ENCODE assay signal across 9 mouse cellular contexts in genomic region chr17:45685171-45686092, GRCm38 (mm10). TPM values are rescaled to one million over a fixed set of nuclear protein-coding genes. Genes with fewer than 3 reads are reported as not detected.
DNase-seq lines count a peak whose midpoint lies in the region; ATAC-seq and TF ChIP-seq lines count a peak whose summit lies in the region.
"Had no signal": no experiment of that assay in that cellular context is flagged by ENCODE, and none has a peak within 500 bp of the region (broad histone marks: within the 10 kb centered on the region; RNA-seq: fewer than 3 reads in every experiment).

No protein-coding gene starts in this region.

- intact Hi-C loops in heart, adult 2 months (cut with DNase I), result no loop called here

- peak overlapping the region; percentile 92 for H3K27ac ChIP-seq in heart, adult 2 months
- peak overlapping the region; percentile 82 for H3K27ac ChIP-seq in kidney, embryonic 15.5 days
- peak overlapping the region; percentile 80 for H3K27ac ChIP-seq in lung, embryonic 14.5 days (ENCODE audit: low read depth)

- no peak for TF ChIP-seq EP300 in heart, adult 2 months (IDR thresholded peaks at IDR 0.05; ENCODE audit: insufficient read depth, low read depth, low read length)

- peaks cover 7% of the 10 kb centered on the region for H3K4me1 ChIP-seq in heart, adult 2 months (ENCODE audit: control insufficient read depth, insufficient read depth, low read length)
- H3K4me1 ChIP-seq in kidney, embryonic 15.5 days, result peaks cover 31% of the 10 kb centered on the region
- H3K4me1 ChIP-seq in lung, embryonic 14.5 days (ENCODE audit: insufficient read depth), result peaks cover 17% of the 10 kb centered on the region

- H3K79me2 ChIP-seq in heart, adult 2 months (replicated peaks; ENCODE audit: control insufficient read depth, insufficient read depth, low read length), result peaks cover 8% of the 10 kb centered on the region

- ATAC-seq in kidney, embryonic 15.5 days (replicated peaks; ENCODE audit: low FRiP score), result peak; percentile 72
- peak; percentile 56 for ATAC-seq in lung, embryonic 14.5 days (ENCODE audit: insufficient read depth)
- peak; percentile 30; the same call in 1 of the 2 replicates for ATAC-seq in neutrophil, adult 5-6 weeks (ENCODE audit: extremely low read depth, insufficient number of reproducible peaks, low FRiP score, poor library complexity, severe bottlenecking)

- no peak for TF ChIP-seq POLR2A in heart, adult 2 months (IDR thresholded peaks at IDR 0.05; ENCODE audit: insufficient read depth, low read depth, low read length)

- WGBS in heart, adult 2 months, result 2% methylated on average over 58 of the region's 58 CpGs
- WGBS in kidney, embryonic 15.5 days, result under 1% methylated on average over 58 of the region's 58 CpGs
- under 1% methylated on average over 58 of the region's 58 CpGs for WGBS in lung, embryonic 14.5 days

- H3K36me3 ChIP-seq in heart, adult 2 months (ENCODE audit: control insufficient read depth, insufficient read depth, low read length), result no peaks in the 10 kb centered on the region
- H3K36me3 ChIP-seq in kidney, embryonic 15.5 days, result no peaks in the 10 kb centered on the region
- no peaks in the 10 kb centered on the region for H3K36me3 ChIP-seq in lung, embryonic 14.5 days (ENCODE audit: insufficient read depth)

- no peaks in the 10 kb centered on the region; the same call in 1 of the 2 replicates for H3K27me3 ChIP-seq in heart, adult 2 months (ENCODE audit: control insufficient read depth, insufficient read depth, low read length)
- no peaks in the 10 kb centered on the region for H3K27me3 ChIP-seq in kidney, embryonic 15.5 days
- H3K27me3 ChIP-seq in lung, embryonic 14.5 days (ENCODE audit: insufficient read depth, low read length), result no peaks in the 10 kb centered on the region

- peak overlapping the region; percentile 89 for H3K4me2 ChIP-seq in kidney, embryonic 15.5 days
- H3K4me2 ChIP-seq in lung, embryonic 14.5 days, result peak overlapping the region; percentile 86

- peak; percentile 49 to 53 for DNase-seq in B cell, adult 2 months
- peak; percentile 74 for DNase-seq in MN1 (ENCODE audit: low spot score)
- peak; percentile 62 for DNase-seq in embryo, embryonic 10 days (ENCODE audit: low spot score)
- peak; percentile 59 to 69 for DNase-seq in heart, adult 2 months
- peak; percentile 68 for DNase-seq in lung, embryonic 14.5 days
- peak; percentile 43 for DNase-seq in yolk sac, embryonic 10.5 days (ENCODE audit: low spot score)

- peak overlapping the region; percentile 91 for H3K9ac ChIP-seq in heart, adult 2 months (ENCODE audit: low read depth, low read length)
- peak overlapping the region; percentile 86 for H3K9ac ChIP-seq in kidney, embryonic 15.5 days
- H3K9ac ChIP-seq in lung, embryonic 14.5 days, result peak overlapping the region; percentile 90

- TF ChIP-seq CTCF in heart, adult 2 months (IDR thresholded peaks at IDR 0.05), result peak; percentile 2; the same call in 1 of the 2 replicates
- TF ChIP-seq CTCF in lung, embryonic 14.5 days (IDR thresholded peaks at IDR 0.05; ENCODE audit: low read depth), result no peak

- peak overlapping the region; percentile 99 for H3K4me3 ChIP-seq in heart, adult 2 months
- H3K4me3 ChIP-seq in kidney, embryonic 15.5 days (replicated peaks), result peak overlapping the region; percentile 90
- peak overlapping the region; percentile 91 for H3K4me3 ChIP-seq in lung, embryonic 14.5 days (ENCODE audit: low read depth, low read length)

- no peaks in the 10 kb centered on the region for H3K9me3 ChIP-seq in kidney, embryonic 15.5 days (replicated peaks)
- H3K9me3 ChIP-seq in lung, embryonic 14.5 days (ENCODE audit: low read depth, low read length), result no peaks in the 10 kb centered on the region

RNA-seq across cellular contexts. Expression of gene Mrpl14, which starts 0.7 kb away (rescaled TPM):
- 100 to 1,000 TPM; 149 to 161 TPM for total RNA-seq in heart, adult 2 months (2021)
- polyA plus RNA-seq in heart, adult 2 months (2012; rRNA removed), result 133 and 170 TPM in 2 replicates
- 144 and 152 TPM in 2 replicates for polyA plus RNA-seq in kidney, embryonic 15.5 days (2015; fragmentation: Nextera tagmentation; extraction: Ambion mirVana)
- polyA plus RNA-seq in lung, embryonic 14.5 days (2014; fragmentation: Nextera tagmentation; extraction: Ambion mirVana), result 162 and 168 TPM in 2 replicates
- total RNA-seq in neutrophil, adult 5-6 weeks (2017), result 6.4 and 11.4 TPM in 2 replicates

RNA-seq across cellular contexts. Expression of gene Tmem63b, which starts 1.3 kb away (rescaled TPM):
- total RNA-seq in heart, adult 2 months (2021), result 10 to 100 TPM; 81.8 to 90.1 TPM
- polyA plus RNA-seq in heart, adult 2 months (2012; rRNA removed), result 122 and 154 TPM in 2 replicates
- 35.3 and 39.4 TPM in 2 replicates for polyA plus RNA-seq in kidney, embryonic 15.5 days (2015; fragmentation: Nextera tagmentation; extraction: Ambion mirVana)
- 29.7 and 31.3 TPM in 2 replicates for polyA plus RNA-seq in lung, embryonic 14.5 days (2014; fragmentation: Nextera tagmentation; extraction: Ambion mirVana)
- 21.2 and 22.0 TPM in 2 replicates for total RNA-seq in neutrophil, adult 5-6 weeks (2017)

RNA-seq across cellular contexts. Expression of gene Capn11, which starts 26.3 kb away (rescaled TPM):
- total RNA-seq in heart, adult 2 months (2021), result under 1 TPM in 1 of 2 experiments, not detected in 1; 0.59 TPM
- polyA plus RNA-seq in heart, adult 2 months (2012; rRNA removed), result not detected in 2 replicates
- polyA plus RNA-seq in kidney, embryonic 15.5 days (2015; fragmentation: Nextera tagmentation; extraction: Ambion mirVana), result 0.57 and 0.87 TPM in 2 replicates
- 0.07 TPM in 1 of 2 replicates, not detected in the other for polyA plus RNA-seq in lung, embryonic 14.5 days (2014; fragmentation: Nextera tagmentation; extraction: Ambion mirVana)
- 1.1 and 1.5 TPM in 2 replicates for total RNA-seq in neutrophil, adult 5-6 weeks (2017)

RNA-seq across cellular contexts. Expression of gene 1600014C23Rik, which starts 48.2 kb away (rescaled TPM):
- under 1 TPM in 1 of 2 experiments, not detected in 1; 0.66 TPM for total RNA-seq in heart, adult 2 months (2021)
- 0.88 TPM in 1 of 2 replicates, not detected in the other for polyA plus RNA-seq in heart, adult 2 months (2012; rRNA removed)
- 0.68 TPM in 1 of 2 replicates, not detected in the other for polyA plus RNA-seq in kidney, embryonic 15.5 days (2015; fragmentation: Nextera tagmentation; extraction: Ambion mirVana)
- polyA plus RNA-seq in lung, embryonic 14.5 days (2014; fragmentation: Nextera tagmentation; extraction: Ambion mirVana), result not detected in 2 replicates
- total RNA-seq in neutrophil, adult 5-6 weeks (2017), result not detected in 2 replicates
- total RNA-seq: gastrocnemius, postnatal 4 days had no signal

Comparison
In these comparisons a context has a peak if more than half of its experiments do, and no peak if none do; other contexts are left out.
1. Peak in every context shown above with its lines: DNase-seq, ATAC-seq, H3K4me3 ChIP-seq and H3K27ac ChIP-seq.